ENCODE assay signal across 11 mouse cellular contexts in the genomic region with DNA sequence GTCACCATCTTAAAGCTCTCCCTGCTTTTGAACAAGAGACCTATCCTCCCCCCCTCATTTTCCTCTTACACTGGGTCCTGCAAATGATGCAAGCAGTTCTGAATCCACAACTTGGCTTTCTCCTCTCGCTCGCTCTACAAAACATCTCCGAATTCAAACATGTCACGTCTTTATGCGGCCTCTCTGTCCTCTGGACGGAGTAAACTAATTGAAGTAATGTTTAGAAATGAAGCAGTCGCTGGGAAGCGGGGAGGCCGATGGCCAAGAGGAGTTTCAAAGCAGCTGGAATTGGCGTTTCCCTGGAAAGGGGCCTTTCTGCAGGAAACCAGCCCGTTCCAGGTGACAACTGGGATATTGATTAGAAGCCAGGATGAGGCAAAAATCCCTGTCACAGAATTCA.
A peak's percentile ranks its signal among the peaks of the same experiment; 100 is the strongest.
DNase-seq lines count a peak whose midpoint lies in the region; ATAC-seq and TF ChIP-seq lines count a peak whose summit lies in the region.
"Had no signal": no experiment of that assay in that cellular context is flagged by ENCODE, and none has a peak within 500 bp of the region (broad histone marks: within the 10 kb centered on the region; RNA-seq: fewer than 3 reads in every experiment).

No protein-coding gene starts in this region.

- no peak for TF ChIP-seq CTCF in heart, adult 2 months (IDR thresholded peaks at IDR 0.05)

- no peak overlapping the region for H3K9ac ChIP-seq in heart, embryonic 16.5 days (ENCODE audit: low read length)
- H3K9ac ChIP-seq in heart, adult 2 months (ENCODE audit: low read depth, low read length), result no peak overlapping the region
- peak overlapping the region; percentile 24; the same call in 1 of the 2 replicates for H3K9ac ChIP-seq in embryonic facial prominence, embryonic 15.5 days
- no peak overlapping the region for H3K9ac ChIP-seq in midbrain, embryonic 16.5 days (ENCODE audit: low read depth, low read length)

- H3K36me3 ChIP-seq in heart, embryonic 16.5 days (ENCODE audit: control insufficient read depth, insufficient read depth), result no peaks in the 10 kb centered on the region
- no peaks in the 10 kb centered on the region for H3K36me3 ChIP-seq in heart, adult 2 months (ENCODE audit: control insufficient read depth, insufficient read depth, low read length)
- no peaks in the 10 kb centered on the region for H3K36me3 ChIP-seq in embryonic facial prominence, embryonic 15.5 days
- H3K36me3 ChIP-seq in limb, embryonic 10.5 days, result no peaks in the 10 kb centered on the region
- H3K36me3 ChIP-seq in midbrain, embryonic 16.5 days (ENCODE audit: control insufficient read depth, insufficient read depth, low read length), result no peaks in the 10 kb centered on the region

- DNase-seq in heart, adult 2 months, result no peak
- DNase-seq in limb, embryonic 10.5 days (ENCODE audit: low spot score), result no peak
- no peak for DNase-seq in adrenal gland, postnatal 25 days
- no peak for DNase-seq in urinary bladder, postnatal 4 days (ENCODE audit: low spot score in 2 of 2)
- no peak for DNase-seq in spleen, postnatal 14 days (ENCODE audit: low spot score in 2 of 2)
- DNase-seq: kidney, adult 8-10 months; thymus, postnatal 14 days had no signal

- no peaks in the 10 kb centered on the region for H3K79me2 ChIP-seq in heart, adult 2 months (replicated peaks; ENCODE audit: control insufficient read depth, insufficient read depth, low read length)

- no peaks in the 10 kb centered on the region for H3K27me3 ChIP-seq in heart, embryonic 16.5 days (ENCODE audit: control insufficient read depth, insufficient read depth, low read length)
- no peaks in the 10 kb centered on the region for H3K27me3 ChIP-seq in heart, adult 2 months (ENCODE audit: control insufficient read depth, insufficient read depth, low read length)
- H3K27me3 ChIP-seq in embryonic facial prominence, embryonic 15.5 days, result no peaks in the 10 kb centered on the region
- H3K27me3 ChIP-seq in limb, embryonic 10.5 days (ENCODE audit: low read depth, poor library complexity, severe bottlenecking), result no peaks in the 10 kb centered on the region
- H3K27me3 ChIP-seq in midbrain, embryonic 16.5 days (ENCODE audit: control insufficient read depth, insufficient read depth, low read depth, low read length), result no peaks in the 10 kb centered on the region

- H3K4me2 ChIP-seq in heart, embryonic 16.5 days (ENCODE audit: low read depth, low read length), result peak overlapping the region; percentile 68
- H3K4me2 ChIP-seq in embryonic facial prominence, embryonic 15.5 days (replicated peaks), result peak overlapping the region; percentile 56
- peak overlapping the region; percentile 45 for H3K4me2 ChIP-seq in midbrain, embryonic 16.5 days (ENCODE audit: low read length)

- peak overlapping the region; percentile 43; the same call in 1 of the 2 replicates for H3K4me3 ChIP-seq in heart, embryonic 16.5 days (ENCODE audit: low read length)
- H3K4me3 ChIP-seq in heart, adult 2 months, result no peak overlapping the region
- H3K4me3 ChIP-seq in embryonic facial prominence, embryonic 15.5 days (replicated peaks), result peak overlapping the region; percentile 39; the same call in 1 of the 2 replicates
- peak overlapping the region; percentile 44 for H3K4me3 ChIP-seq in limb, embryonic 10.5 days
- no peak overlapping the region for H3K4me3 ChIP-seq in midbrain, embryonic 16.5 days (ENCODE audit: low read depth, low read length)

- no peak for TF ChIP-seq EP300 in heart, adult 2 months (IDR thresholded peaks at IDR 0.05; ENCODE audit: insufficient read depth, low read depth, low read length)

- H3K4me1 ChIP-seq in heart, embryonic 16.5 days (ENCODE audit: control insufficient read depth, insufficient read depth, low read length), result peaks cover 6% of the 10 kb centered on the region; the same call in 1 of the 2 replicates
- H3K4me1 ChIP-seq in heart, adult 2 months (ENCODE audit: control insufficient read depth, insufficient read depth, low read length), result no peaks in the 10 kb centered on the region
- peaks cover 15% of the 10 kb centered on the region for H3K4me1 ChIP-seq in embryonic facial prominence, embryonic 15.5 days
- peaks cover 23% of the 10 kb centered on the region for H3K4me1 ChIP-seq in limb, embryonic 10.5 days
- H3K4me1 ChIP-seq in midbrain, embryonic 16.5 days (ENCODE audit: control insufficient read depth, insufficient read depth, low read length), result peaks cover 5% of the 10 kb centered on the region

- intact Hi-C loops in heart, adult 2 months (cut with DNase I), result no loop called here

- no peak overlapping the region for H3K27ac ChIP-seq in heart, embryonic 16.5 days (ENCODE audit: low read length)
- H3K27ac ChIP-seq in heart, adult 2 months, result no peak overlapping the region
- H3K27ac ChIP-seq in embryonic facial prominence, embryonic 15.5 days (replicated peaks), result peak overlapping the region; percentile 76
- peak overlapping the region; percentile 83 for H3K27ac ChIP-seq in limb, embryonic 10.5 days
- H3K27ac ChIP-seq in midbrain, embryonic 16.5 days (ENCODE audit: low read length), result no peak overlapping the region

- no peak for TF ChIP-seq POLR2A in heart, adult 2 months (IDR thresholded peaks at IDR 0.05; ENCODE audit: insufficient read depth, low read depth, low read length)

- ATAC-seq in heart, embryonic 16.5 days (replicated peaks; ENCODE audit: extremely low read depth, insufficient read depth, low FRiP score), result no peak
- ATAC-seq in embryonic facial prominence, embryonic 15.5 days (ENCODE audit: insufficient number of reproducible peaks, low FRiP score, low TSS enrichment, low read depth), result no peak
- ATAC-seq in midbrain, embryonic 16.5 days, result no peak
- ATAC-seq: CD4-positive, CD25-positive, alpha-beta regulatory T cell, adult 4 months had no signal

- WGBS in heart, embryonic 16.5 days, result 61% methylated on average over 11 of the region's 11 CpGs
- WGBS in heart, adult 2 months, result 61% methylated on average over 11 of the region's 11 CpGs
- WGBS in embryonic facial prominence, embryonic 15.5 days, result 41% methylated on average over 11 of the region's 11 CpGs
- 55% methylated on average over 11 of the region's 11 CpGs for WGBS in limb, embryonic 10.5 days
- WGBS in midbrain, embryonic 16.5 days, result 63% methylated on average over 11 of the region's 11 CpGs

- no peaks in the 10 kb centered on the region for H3K9me3 ChIP-seq in heart, embryonic 16.5 days (replicated peaks; ENCODE audit: control insufficient read depth, low read length)
- no peaks in the 10 kb centered on the region for H3K9me3 ChIP-seq in embryonic facial prominence, embryonic 15.5 days (replicated peaks)
- H3K9me3 ChIP-seq in limb, embryonic 10.5 days (replicated peaks), result no peaks in the 10 kb centered on the region
- H3K9me3 ChIP-seq in midbrain, embryonic 16.5 days (replicated peaks; ENCODE audit: control insufficient read depth, low read length, poor library complexity, severe bottlenecking), result no peaks in the 10 kb centered on the region

Comparison
In these comparisons a context has a peak if more than half of its experiments do, and no peak if none do; other contexts are left out.
1. H3K4me3 ChIP-seq: peak in heart, embryonic 16.5 days (single experiment), embryonic facial prominence, embryonic 15.5 days (single experiment) and limb, embryonic 10.5 days (single experiment); none in heart, adult 2 months (single experiment) and midbrain, embryonic 16.5 days (single experiment).
2. H3K27ac ChIP-seq: peak in embryonic facial prominence, embryonic 15.5 days (single experiment) and limb, embryonic 10.5 days (single experiment); none in heart, embryonic 16.5 days (single experiment), heart, adult 2 months (single experiment) and midbrain, embryonic 16.5 days (single experiment).
3. Peak in every context shown above with its lines, with median percentiles within 50 percentile points of each other: H3K4me2 ChIP-seq.